Mouse (Mus musculus) stomach, embryonic 14.5 days (tissue): Measurements from ENCODE around the gene Gxylt2. TPM values are rescaled to one million over a fixed set of nuclear protein-coding genes. Genes with fewer than 3 reads are reported as not detected.

Source experiments
- ATAC-seq: fragments of 200-750 bp; cut with Nextera tagmentation; 2 replicates; pipeline ENCODE4 v1.8.0; 2017; ENCODE audit warnings: low read depth, moderate TSS enrichment; ENCODE audit not compliant: insufficient number of reproducible peaks, insufficient read depth, low FRiP score
- H3K27ac ChIP-seq: fragments of 300-500 bp; sonication (generic); 2 replicates; pipeline ENCODE4 v1.5.1; 2014; ENCODE audit warnings: mild to moderate bottlenecking, low read length, moderate library complexity, mixed read lengths
- H3K27me3 ChIP-seq: fragments of 300-500 bp; sonication (generic); 2 replicates; pipeline ENCODE4 v1.6.1; 2014; ENCODE audit warnings: low read length, control low read depth, mixed read lengths; ENCODE audit not compliant: control insufficient read depth, insufficient read depth
- H3K36me3 ChIP-seq: fragments of 300-500 bp; sonication (generic); 2 replicates; pipeline ENCODE4 v1.6.1; 2014; ENCODE audit warnings: mild to moderate bottlenecking, control low read depth, low read length, moderate library complexity, mixed read lengths; ENCODE audit not compliant: control insufficient read depth, insufficient read depth
- H3K4me1 ChIP-seq: fragments of 300-500 bp; sonication (generic); 2 replicates; pipeline ENCODE4 v1.6.1; 2014; ENCODE audit warnings: low read length, control low read depth, mixed read lengths; ENCODE audit not compliant: control insufficient read depth, insufficient read depth
- H3K4me2 ChIP-seq: fragments of 300-500 bp; sonication (generic); replicated peaks from 2 replicates; pipeline ENCODE4 v1.6.1; 2014; ENCODE audit warnings: low read depth, low read length, control low read depth
- H3K4me3 ChIP-seq: fragments of 300-500 bp; sonication (generic); 2 replicates; pipeline ENCODE4 v1.5.1; 2014; ENCODE audit warnings: low read depth, low read length, control low read depth
- H3K9ac ChIP-seq: fragments of 300-500 bp; sonication (generic); replicated peaks from 2 replicates; pipeline ENCODE4 v1.6.1; 2014; ENCODE audit warnings: low read depth, mild to moderate bottlenecking, control low read depth, low read length, moderate library complexity, mixed read lengths
- H3K9me3 ChIP-seq: fragments of 300-500 bp; sonication (generic); 2 replicates; pipeline ENCODE4 v1.6.1; 2016; ENCODE audit warnings: low read depth, low read length, control low read depth; ENCODE audit not compliant: control insufficient read depth
- WGBS: fragments of 180-500 bp; shearing (Covaris S2); extraction: QIAGEN DNeasy Blood & Tissue Kit; methylation state at CpG from one replicate; pipeline ENCODE4 v1.1.7; 2014; 5-methylcytosine and 5-hydroxymethylcytosine counted together
- polyA plus RNA-seq: library from polyadenylated mRNA; unstranded; fragments of >200 nt; fragmentation: Nextera tagmentation; extraction: Ambion mirVana; gene quantifications from 2 replicates; pipeline ENCODE4 v1.2.1, GENCODE M21; 2014

Gene Gxylt2
- polyA plus RNA-seq, 1 experiment from 2014 or later = 1.7 TPM

DNA sequence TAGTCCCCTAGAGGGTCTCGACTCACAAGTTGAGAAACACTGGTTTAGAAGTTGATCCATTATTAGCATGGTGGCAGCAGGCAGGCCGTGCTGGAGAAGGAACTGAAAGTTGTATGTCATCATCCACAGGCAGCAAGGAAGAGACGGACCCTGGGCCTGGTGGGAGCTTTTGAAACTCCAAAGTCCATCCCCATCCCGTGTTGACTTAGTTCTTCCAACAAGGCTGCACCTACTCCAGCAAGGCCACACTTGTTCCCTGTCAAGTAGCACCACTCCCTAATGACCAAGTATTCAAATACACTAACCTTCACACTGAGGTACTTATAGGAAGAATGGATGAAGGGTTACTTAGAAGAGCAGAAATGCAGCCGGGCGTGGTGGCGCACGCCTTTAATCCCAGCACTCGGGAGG is 146.1 kb downstream of the Gxylt2 start:
- peak; percentile 74; the same call in 1 of the 2 replicates for ATAC-seq

DNA sequence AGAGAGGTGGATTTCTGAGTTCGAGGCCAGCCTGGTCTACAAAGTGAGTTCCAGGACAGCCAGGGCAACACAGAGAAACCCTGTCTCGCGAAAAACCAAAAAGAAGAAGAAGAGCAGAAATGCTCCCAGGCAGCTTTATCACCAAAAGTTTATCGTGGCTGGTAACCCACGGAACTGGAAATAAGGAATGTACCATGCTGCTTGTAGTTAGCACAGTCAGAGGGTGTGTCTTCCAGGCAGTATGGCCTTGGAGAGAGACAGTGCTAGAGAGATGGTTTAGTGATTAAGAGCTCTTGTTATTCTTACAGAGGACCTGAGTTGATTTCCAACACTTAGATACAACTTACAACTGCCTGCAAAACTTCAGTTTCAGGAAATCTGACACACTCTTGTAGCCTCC is 146.5 kb downstream of the Gxylt2 start:
- no peak overlapping the region for H3K27ac ChIP-seq
- H3K4me2 ChIP-seq = no peak overlapping the region
- peaks cover 15% of the 10 kb centered on the region for H3K36me3 ChIP-seq
- H3K9ac ChIP-seq = no peak overlapping the region
- 86% methylated on average over 5 of the region's 5 CpGs for WGBS
- H3K4me1 ChIP-seq = 0 out of 2 replicates have a peak, but pooled peaks cover 4% of the 10 kb centered on the region
- H3K9me3 ChIP-seq = no peaks in the 10 kb centered on the region
- no peak for ATAC-seq
- H3K27me3 ChIP-seq = no peaks in the 10 kb centered on the region
- H3K4me3 ChIP-seq = no peak overlapping the region

More for the DNA sequence above, 146.1 kb downstream of the Gxylt2 start:
- H3K4me2 ChIP-seq = no peak overlapping the region
- H3K4me1 ChIP-seq = 0 out of 2 replicates have a peak, but pooled peaks cover 4% of the 10 kb centered on the region
- H3K27ac ChIP-seq = no peak overlapping the region
- WGBS = 83% methylated on average over 9 of the region's 9 CpGs
- no peak overlapping the region for H3K4me3 ChIP-seq
- H3K9me3 ChIP-seq = no peaks in the 10 kb centered on the region
- H3K27me3 ChIP-seq = no peaks in the 10 kb centered on the region
- H3K36me3 ChIP-seq = peaks cover 14% of the 10 kb centered on the region
- H3K9ac ChIP-seq = no peak overlapping the region

Other genes starting within 250 kb of the Gxylt2 start
- 16.0 and 16.6 TPM in 2 replicates for gene Shq1, start 33.6 kb upstream of the Gxylt2 start, polyA plus RNA-seq
- gene Ppp4r2, start 128.9 kb downstream of the Gxylt2 start, polyA plus RNA-seq = 30.6 and 32.9 TPM in 2 replicates